Mouse (Mus musculus): ENCODE results near the gene Zranb2. TPM values are rescaled to one million over a fixed set of nuclear protein-coding genes. Genes with fewer than 3 reads are reported as not detected.

Zranb2 gene
- polyA plus RNA-seq, 1 experiment from 2014 or later: 96.4 TPM

MicroRNAs encoded within 50 kb of the gene (microRNA counts, 519-probe panel; counts per million panel counts)
- 2,439 counts per million, percentile 62 among the panel's probes with 10 or more counts for microRNA mmu-miR-186

Small RNA genes lying within 50 kb of the gene (microRNA-seq; reads per million reads assigned to microRNA genes)
- 772 reads per million, percentile 75 among the genes with 10 or more reads in this experiment for gene Mir186

Other genes with a start within 250 kb of the Zranb2 start
- gene Ptger3, start 32.7 kb downstream of the Zranb2 start, polyA plus RNA-seq (2015; fragmentation: Nextera tagmentation; extraction: Ambion mirVana): 8.2 and 9.7 TPM in 2 replicates

Data from hindbrain, embryonic 16.5 days (tissue).